18 mouse cellular contexts compared by ENCODE assay signal in genomic region chr1:190757899-190758298, GRCm38 (mm10).
DNase-seq lines count a peak whose midpoint lies in the region; ATAC-seq lines count a peak whose summit lies in the region.
"Had no signal": no experiment of that assay in that cellular context is flagged by ENCODE, and none has a peak within 500 bp of the region (broad histone marks: within the 10 kb centered on the region; RNA-seq: fewer than 3 reads in every experiment).

No protein-coding gene starts in this region.

- H3K4me2 ChIP-seq in hindbrain, embryonic 11.5 days (replicated peaks; ENCODE audit: low read depth, low read length): no peak overlapping the region
- no peak overlapping the region for H3K4me2 ChIP-seq in hindbrain, embryonic 16.5 days (ENCODE audit: low read length)
- H3K4me2 ChIP-seq in kidney, embryonic 15.5 days: no peak overlapping the region
- H3K4me2 ChIP-seq: embryonic facial prominence, embryonic 12.5 days; heart, embryonic 12.5 days; intestine, embryonic 15.5 days had no signal

- no peaks in the 10 kb centered on the region for H3K4me1 ChIP-seq in hindbrain, embryonic 11.5 days (replicated peaks; ENCODE audit: control insufficient read depth, insufficient read depth, low read length)
- H3K4me1 ChIP-seq in hindbrain, embryonic 16.5 days (ENCODE audit: control insufficient read depth, insufficient read depth, low read depth, low read length): no peaks in the 10 kb centered on the region; the same call in 1 of the 2 replicates
- no peaks in the 10 kb centered on the region for H3K4me1 ChIP-seq in kidney, embryonic 15.5 days
- H3K4me1 ChIP-seq: embryonic facial prominence, embryonic 12.5 days; intestine, embryonic 15.5 days had no signal

- H3K27ac ChIP-seq in hindbrain, embryonic 11.5 days (ENCODE audit: low read depth, low read length): no peak overlapping the region
- H3K27ac ChIP-seq in hindbrain, embryonic 16.5 days (ENCODE audit: low read depth, low read length): no peak overlapping the region
- no peak overlapping the region for H3K27ac ChIP-seq in kidney, embryonic 15.5 days
- H3K27ac ChIP-seq: embryonic facial prominence, embryonic 12.5 days; intestine, embryonic 15.5 days had no signal

- H3K9me3 ChIP-seq in hindbrain, embryonic 11.5 days (ENCODE audit: control insufficient read depth, low read length): no peaks in the 10 kb centered on the region
- no peaks in the 10 kb centered on the region for H3K9me3 ChIP-seq in hindbrain, embryonic 16.5 days (ENCODE audit: control insufficient read depth, low read length)
- H3K9me3 ChIP-seq in kidney, embryonic 15.5 days (replicated peaks): no peaks in the 10 kb centered on the region
- H3K9me3 ChIP-seq: embryonic facial prominence, embryonic 12.5 days; intestine, embryonic 15.5 days had no signal

- H3K9ac ChIP-seq in hindbrain, embryonic 11.5 days (ENCODE audit: low read depth, low read length): no peak overlapping the region
- no peak overlapping the region for H3K9ac ChIP-seq in hindbrain, embryonic 16.5 days (ENCODE audit: low read depth, low read length)
- no peak overlapping the region for H3K9ac ChIP-seq in kidney, embryonic 15.5 days
- H3K9ac ChIP-seq: embryonic facial prominence, embryonic 12.5 days; forebrain, postnatal 0 days; heart, embryonic 12.5 days; intestine, embryonic 15.5 days had no signal

- no peaks in the 10 kb centered on the region for H3K27me3 ChIP-seq in hindbrain, embryonic 11.5 days (ENCODE audit: control insufficient read depth, insufficient read depth, low read length)
- no peaks in the 10 kb centered on the region; the same call in 1 of the 2 replicates for H3K27me3 ChIP-seq in hindbrain, embryonic 16.5 days (replicated peaks; ENCODE audit: control insufficient read depth, insufficient read depth, low read length)
- H3K27me3 ChIP-seq in kidney, embryonic 15.5 days: no peaks in the 10 kb centered on the region
- H3K27me3 ChIP-seq: embryonic facial prominence, embryonic 12.5 days; intestine, embryonic 15.5 days had no signal

- no peaks in the 10 kb centered on the region for H3K36me3 ChIP-seq in hindbrain, embryonic 11.5 days (ENCODE audit: control insufficient read depth, insufficient read depth, low read length)
- no peaks in the 10 kb centered on the region for H3K36me3 ChIP-seq in hindbrain, embryonic 16.5 days (ENCODE audit: control insufficient read depth, insufficient read depth, low read length)
- H3K36me3 ChIP-seq in kidney, embryonic 15.5 days: no peaks in the 10 kb centered on the region
- H3K36me3 ChIP-seq: embryonic facial prominence, embryonic 12.5 days; heart, embryonic 12.5 days; intestine, embryonic 15.5 days had no signal

- intact Hi-C loops in left cerebral cortex, postnatal 4 days (cut with DNase I): no loop called here

- no peak overlapping the region for H3K4me3 ChIP-seq in hindbrain, embryonic 11.5 days (ENCODE audit: low read depth, low read length)
- no peak overlapping the region for H3K4me3 ChIP-seq in hindbrain, embryonic 16.5 days (ENCODE audit: low read length)
- no peak overlapping the region for H3K4me3 ChIP-seq in kidney, embryonic 15.5 days (replicated peaks)
- H3K4me3 ChIP-seq: embryonic facial prominence, embryonic 12.5 days; heart, embryonic 12.5 days; intestine, embryonic 15.5 days had no signal

- ATAC-seq in hindbrain, embryonic 11.5 days (ENCODE audit: low FRiP score): 0 out of 2 replicates have a peak, but pooled peaks have one; percentile 47
- peak; percentile 48; the same call in 1 of the 2 replicates for ATAC-seq in hindbrain, embryonic 16.5 days
- no peak for ATAC-seq in kidney, embryonic 15.5 days (replicated peaks; ENCODE audit: low FRiP score)
- ATAC-seq: forebrain, postnatal 0 days; intestine, embryonic 15.5 days had no signal

- DNase-seq in cerebellum, postnatal 14 days: peak; percentile 42
- DNase-seq in cerebellum, adult 9-10 months: no peak
- DNase-seq in left cerebral cortex, postnatal 4 days: peak; percentile 64
- no peak for DNase-seq in left cerebral cortex, adult 18-20 months (ENCODE audit: low spot score in 2 of 2)
- no peak for DNase-seq in hindbrain, embryonic 11.5 days (ENCODE audit: low spot score)
- DNase-seq in adipocyte (ENCODE audit: low spot score): no peak
- DNase-seq: adrenal gland, adult 2 months; adrenal gland, postnatal 36 days; cerebellum, adult 8-10 months; forebrain, postnatal 0 days; gastrocnemius, postnatal 14 days; heart, postnatal 36 days; kidney, adult 18-20 months had no signal

- WGBS in hindbrain, embryonic 11.5 days: 78% methylated on average over 7 of the region's 8 CpGs
- 57% methylated on average over 8 of the region's 8 CpGs for WGBS in hindbrain, embryonic 16.5 days
- 51% methylated on average over 8 of the region's 8 CpGs for WGBS in kidney, embryonic 15.5 days

Comparison
In these comparisons a context has a peak if more than half of its experiments do, and no peak if none do; other contexts are left out.
1. DNase-seq: peak in cerebellum, postnatal 14 days (2 of 2) and left cerebral cortex, postnatal 4 days (single experiment); none in cerebellum, adult 9-10 months (single experiment), left cerebral cortex, adult 18-20 months (0 of 2), hindbrain, embryonic 11.5 days (single experiment) and adipocyte (single experiment).